Mouse (Mus musculus) 416B (cell line): Measurements from ENCODE around the gene 2010111I01Rik.

Experiments
- DNase-seq: peaks from one replicate; pipeline ENCODE4 v3.0.0; 2011; ENCODE audit warnings: low read depth

Gene 2010111I01Rik

GRCm38 (mm10) chr13:63262168-63262957 is 297.7 kb downstream of the 2010111I01Rik start:
- DNase-seq, result no peak

GRCm38 (mm10) chr13:63268371-63268770 is 303.7 kb downstream of the 2010111I01Rik start:
- no peak for DNase-seq

GRCm38 (mm10) chr13:63268776-63269175 is 304.1 kb downstream of the 2010111I01Rik start:
- no peak for DNase-seq

- DNase-seq, result no peak
Measured at GRCm38 (mm10) chr13:63270191-63270590, 305.5 kb downstream of the 2010111I01Rik start.

- DNase-seq, result no peak
Measured at GRCm38 (mm10) chr13:63272017-63272601, 307.4 kb downstream of the 2010111I01Rik start.

GRCm38 (mm10) chr13:63272602-63273229 is 308.0 kb downstream of the 2010111I01Rik start:
- DNase-seq, result no peak

GRCm38 (mm10) chr13:63273859-63274258 is 309.2 kb downstream of the 2010111I01Rik start:
- no peak for DNase-seq

- DNase-seq, result no peak
Measured at GRCm38 (mm10) chr13:63274488-63275166, 309.9 kb downstream of the 2010111I01Rik start.

- DNase-seq, result no peak
Measured at GRCm38 (mm10) chr13:63276389-63276788, 311.7 kb downstream of the 2010111I01Rik start.

- no peak for DNase-seq
Measured at GRCm38 (mm10) chr13:63277316-63277715, 312.6 kb downstream of the 2010111I01Rik start.

GRCm38 (mm10) chr13:63278141-63278631 is 313.5 kb downstream of the 2010111I01Rik start:
- DNase-seq, result no peak

- DNase-seq, result peak; percentile 91
Measured at GRCm38 (mm10) chr13:63278796-63279475, 314.2 kb downstream of the 2010111I01Rik start.

GRCm38 (mm10) chr13:63279807-63280206 is 315.1 kb downstream of the 2010111I01Rik start:
- DNase-seq, result no peak

- no peak for DNase-seq
Measured at GRCm38 (mm10) chr13:63280344-63280743, 315.7 kb downstream of the 2010111I01Rik start.

GRCm38 (mm10) chr13:63281206-63281605 is 316.5 kb downstream of the 2010111I01Rik start:
- DNase-seq, result no peak

GRCm38 (mm10) chr13:63283236-63283635 is 318.5 kb downstream of the 2010111I01Rik start:
- no peak for DNase-seq

GRCm38 (mm10) chr13:63284748-63285147 is 320.1 kb downstream of the 2010111I01Rik start:
- DNase-seq, result no peak

GRCm38 (mm10) chr13:63286483-63287102 is 321.9 kb downstream of the 2010111I01Rik start:
- no peak for DNase-seq

- no peak for DNase-seq
Measured at GRCm38 (mm10) chr13:63289152-63289551, 324.5 kb downstream of the 2010111I01Rik start.

- no peak for DNase-seq
Measured at GRCm38 (mm10) chr13:63289687-63290086, 325.0 kb downstream of the 2010111I01Rik start.

GRCm38 (mm10) chr13:63290126-63290525 is 325.4 kb downstream of the 2010111I01Rik start:
- DNase-seq, result no peak
